ENCODE assay signal across 31 mouse cellular contexts in the genomic region with DNA sequence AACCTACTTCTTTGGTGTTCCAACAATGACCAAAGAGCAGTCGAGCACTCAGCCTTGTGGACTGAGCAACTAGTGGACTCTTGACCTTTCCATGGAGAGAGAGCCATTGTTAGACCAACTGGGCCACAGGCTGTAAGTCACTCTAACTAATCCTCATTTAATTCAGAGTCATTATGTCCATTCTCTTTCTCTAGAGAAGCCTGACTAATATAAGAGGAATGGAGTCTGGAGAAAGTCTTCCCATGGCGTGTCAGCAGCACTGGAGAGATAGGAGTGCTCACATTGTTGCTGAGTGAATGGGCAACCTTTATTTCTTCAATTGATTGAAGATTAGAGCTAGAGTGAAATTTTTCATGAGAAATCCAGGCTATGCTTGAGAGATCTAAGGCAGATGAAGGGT.
"Had no signal": no experiment of that assay in that cellular context is flagged by ENCODE, and none has a peak within 500 bp of the region (broad histone marks: within the 10 kb centered on the region; RNA-seq: fewer than 3 reads in every experiment).

No protein-coding gene starts in this region.

- ATAC-seq: hindbrain, embryonic 16.5 days; hindbrain, postnatal 0 days; inflammation-experienced regulatory T-cells, adult 6 months; intestine, embryonic 15.5 days; intestine, embryonic 16.5 days; intestine, postnatal 0 days had no signal

- DNase-seq: heart, postnatal 10 days; heart, postnatal 14 days; heart, postnatal 36 days; heart, postnatal 4 days; kidney, adult 11 months; kidney, adult 8-10 months; kidney, postnatal 14 days; kidney, postnatal 25 days; kidney, postnatal 36 days; kidney, postnatal 4 days; layer of hippocampus, adult 9-11 months; layer of hippocampus, postnatal 36 days had no signal

- H3K36me3 ChIP-seq: heart, embryonic 10.5 days; heart, embryonic 12.5 days; heart, embryonic 13.5 days; heart, embryonic 15.5 days; hindbrain, embryonic 10.5 days; hindbrain, embryonic 12.5 days; hindbrain, embryonic 13.5 days; hindbrain, embryonic 15.5 days; intestine, embryonic 15.5 days; kidney, embryonic 15.5 days had no signal

- H3K27ac ChIP-seq: heart, embryonic 10.5 days; heart, embryonic 13.5 days; heart, embryonic 15.5 days; hindbrain, embryonic 10.5 days; hindbrain, embryonic 12.5 days; hindbrain, embryonic 13.5 days; hindbrain, embryonic 14.5 days; hindbrain, embryonic 15.5 days; hindbrain, postnatal 0 days; intestine, embryonic 15.5 days; kidney, embryonic 15.5 days; kidney, postnatal 0 days; layer of hippocampus, adult 2 months; left cerebral cortex, adult 2 months had no signal

- H3K4me3 ChIP-seq: heart, embryonic 10.5 days; heart, embryonic 12.5 days; heart, embryonic 13.5 days; heart, embryonic 15.5 days; hindbrain, embryonic 10.5 days; hindbrain, embryonic 12.5 days; hindbrain, embryonic 13.5 days; hindbrain, embryonic 15.5 days; intestine, embryonic 15.5 days; kidney, embryonic 15.5 days; layer of hippocampus, adult 2 months; left cerebral cortex, adult 2 months had no signal

- H3K4me1 ChIP-seq: heart, embryonic 10.5 days; heart, embryonic 12.5 days; heart, embryonic 13.5 days; heart, embryonic 15.5 days; hindbrain, embryonic 10.5 days; hindbrain, embryonic 12.5 days; hindbrain, embryonic 13.5 days; hindbrain, embryonic 15.5 days; intestine, embryonic 15.5 days; kidney, embryonic 15.5 days had no signal

- H3K27me3 ChIP-seq: heart, embryonic 12.5 days; heart, embryonic 13.5 days; heart, embryonic 15.5 days; hindbrain, embryonic 12.5 days; hindbrain, embryonic 13.5 days; hindbrain, embryonic 15.5 days; intestine, embryonic 15.5 days; kidney, embryonic 15.5 days had no signal
